In the genomic region with DNA sequence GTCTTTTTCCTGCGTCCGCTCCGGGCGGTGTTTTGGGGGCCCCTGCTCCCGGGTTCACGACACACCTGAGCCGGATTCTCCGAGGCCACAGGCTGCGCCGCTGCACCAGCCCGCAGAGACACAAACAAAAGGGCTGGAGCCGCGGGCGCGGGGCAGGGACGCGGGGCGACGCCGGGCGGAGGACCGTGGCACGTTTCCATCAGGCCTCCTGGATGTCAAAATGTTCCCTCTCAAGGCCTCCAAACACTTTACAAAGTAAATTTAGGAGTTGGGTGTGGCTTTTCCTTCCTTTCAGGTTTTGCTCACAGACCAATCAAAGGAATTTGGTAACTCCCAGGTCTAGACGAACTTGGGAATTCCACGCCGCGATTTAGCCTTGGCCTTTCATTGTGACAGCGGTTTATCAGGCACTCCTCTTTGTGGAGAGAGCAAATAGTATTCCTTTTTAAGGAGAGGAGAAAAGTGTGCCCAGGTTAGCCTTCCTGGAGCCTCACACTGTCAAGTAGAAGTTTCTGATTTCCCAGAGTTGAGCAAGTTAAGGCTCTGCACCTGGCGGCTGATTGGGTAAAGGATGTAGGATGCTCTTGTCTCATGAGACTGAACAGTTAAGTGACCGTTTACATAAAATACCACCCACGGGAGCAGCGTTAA, we compare ENCODE assay signal across 8 mouse cellular contexts. TPM values are rescaled to one million over a fixed set of nuclear protein-coding genes. Genes with fewer than 3 reads are reported as not detected.
DNase-seq lines count a peak whose midpoint lies in the region; ATAC-seq and TF ChIP-seq lines count a peak whose summit lies in the region.

No protein-coding gene starts in this region.

- H3K4me3 ChIP-seq in forebrain, postnatal 0 days (ENCODE audit: low read depth, low read length) = peak overlapping the region; percentile 83
- peak overlapping the region; percentile 90 for H3K4me3 ChIP-seq in limb, embryonic 10.5 days
- H3K4me3 ChIP-seq in midbrain, embryonic 13.5 days (replicated peaks) = peak overlapping the region; percentile 82

- peak; percentile 2 for ATAC-seq in forebrain, postnatal 0 days
- ATAC-seq in midbrain, embryonic 13.5 days = peak; percentile 59
- no peak for ATAC-seq in inflammation-experienced regulatory T-cells, adult 6 months

- TF ChIP-seq CTCF in forebrain, postnatal 0 days (IDR thresholded peaks at IDR 0.05; ENCODE audit: low read depth) = no peak

- no peaks in the 10 kb centered on the region for H3K27me3 ChIP-seq in forebrain, postnatal 0 days (ENCODE audit: insufficient read depth, low read length)
- no peaks in the 10 kb centered on the region for H3K27me3 ChIP-seq in limb, embryonic 10.5 days (ENCODE audit: low read depth, poor library complexity, severe bottlenecking)
- peaks cover 6% of the 10 kb centered on the region for H3K27me3 ChIP-seq in midbrain, embryonic 13.5 days

- no peaks in the 10 kb centered on the region for H3K9me3 ChIP-seq in forebrain, postnatal 0 days (ENCODE audit: low read length)
- H3K9me3 ChIP-seq in limb, embryonic 10.5 days (replicated peaks) = no peaks in the 10 kb centered on the region
- H3K9me3 ChIP-seq in midbrain, embryonic 13.5 days = peaks cover 5% of the 10 kb centered on the region; the same call in 1 of the 2 replicates

- intact Hi-C loops in left cerebral cortex, postnatal 36 days (cut with DNase I) = loop anchor here (2.0 to 10.0 kb wide), 3 partner anchors 96 to 494 kb away; no protein-coding TSS in a partner anchor

- DNase-seq in gastrocnemius, adult 18-20 months (ENCODE audit: low spot score) = peak; percentile 39
- DNase-seq in gastrocnemius, adult 8-10 months (ENCODE audit: low spot score in 2 of 2) = no peak
- peak; percentile 49 for DNase-seq in adipocyte (ENCODE audit: low spot score)
- DNase-seq in forebrain, postnatal 0 days = peak; percentile 35
- peak; percentile 52 for DNase-seq in limb, embryonic 10.5 days (ENCODE audit: low spot score)
- no peak for DNase-seq in left cerebral cortex, postnatal 36 days (ENCODE audit: low spot score in 2 of 2)

- H3K9ac ChIP-seq in forebrain, postnatal 0 days = peak overlapping the region; percentile 76
- H3K9ac ChIP-seq in midbrain, embryonic 13.5 days (replicated peaks) = peak overlapping the region; percentile 92

- 0 out of 2 replicates have a peak, but pooled peaks cover 8% of the 10 kb centered on the region for H3K4me1 ChIP-seq in forebrain, postnatal 0 days (ENCODE audit: insufficient read depth)
- H3K4me1 ChIP-seq in limb, embryonic 10.5 days = peaks cover 31% of the 10 kb centered on the region
- peaks cover 41% of the 10 kb centered on the region for H3K4me1 ChIP-seq in midbrain, embryonic 13.5 days (replicated peaks)

- H3K36me3 ChIP-seq in forebrain, postnatal 0 days (ENCODE audit: insufficient read depth) = no peaks in the 10 kb centered on the region
- peaks cover 15% of the 10 kb centered on the region for H3K36me3 ChIP-seq in limb, embryonic 10.5 days
- no peaks in the 10 kb centered on the region for H3K36me3 ChIP-seq in midbrain, embryonic 13.5 days

- peak overlapping the region; percentile 90 for H3K4me2 ChIP-seq in forebrain, postnatal 0 days (ENCODE audit: low read depth)
- peak overlapping the region; percentile 80 for H3K4me2 ChIP-seq in midbrain, embryonic 13.5 days (replicated peaks)

- peak overlapping the region; percentile 79 for H3K27ac ChIP-seq in forebrain, postnatal 0 days (ENCODE audit: low read depth, low read length)
- peak overlapping the region; percentile 96 for H3K27ac ChIP-seq in limb, embryonic 10.5 days
- peak overlapping the region; percentile 76 for H3K27ac ChIP-seq in midbrain, embryonic 13.5 days

- WGBS in forebrain, postnatal 0 days = 3% methylated on average over 32 of the region's 32 CpGs
- 3% methylated on average over 32 of the region's 32 CpGs for WGBS in limb, embryonic 10.5 days
- 2% methylated on average over 32 of the region's 32 CpGs for WGBS in midbrain, embryonic 13.5 days

RNA-seq across cellular contexts. Expression of a gene that starts 0.6 kb away (rescaled TPM):
- total RNA-seq in gastrocnemius, adult 18-20 months (2021) = 10 to 100 TPM; 37.9 to 45.8 TPM
- 10 to 100 TPM; 35.0 to 44.7 (median 40.1) TPM for total RNA-seq in gastrocnemius, adult 8-10 months (2022)
- 21.0 and 32.6 TPM in 2 replicates for total RNA-seq in forebrain, postnatal 0 days (2014; rRNA removed)
- polyA plus RNA-seq in forebrain, postnatal 0 days (2015; fragmentation: Nextera tagmentation; extraction: Ambion mirVana) = 11.1 and 17.2 TPM in 2 replicates
- 33.5 and 44.6 TPM in 2 replicates for polyA plus RNA-seq in limb, embryonic 10.5 days (2016; fragmentation: Nextera tagmentation; extraction: Ambion mirVana)
- 26.1 and 26.8 TPM in 2 replicates for polyA plus RNA-seq in midbrain, embryonic 13.5 days (2015; fragmentation: Nextera tagmentation; extraction: Ambion mirVana)
- 10 to 100 TPM; 37.0 to 46.4 (median 44.4) TPM for polyA plus RNA-seq in inflammation-experienced regulatory T-cells, adult 6 months (2017; shearing (Covaris generic))
- total RNA-seq in left cerebral cortex, postnatal 36 days (2021) = 10 to 100 TPM; 17.9 to 22.9 TPM

Comparison
In these comparisons a context has a peak if more than half of its experiments do, and no peak if none do; other contexts are left out.
1. DNase-seq: peak in gastrocnemius, adult 18-20 months (single experiment), adipocyte (single experiment), forebrain, postnatal 0 days (single experiment) and limb, embryonic 10.5 days (single experiment); none in gastrocnemius, adult 8-10 months (0 of 2) and left cerebral cortex, postnatal 36 days (0 of 2).
2. Peak in every context shown above with its lines, with median percentiles within 50 percentile points of each other: H3K27ac ChIP-seq and H3K4me3 ChIP-seq.